Mouse (Mus musculus) neural tube, embryonic 15.5 days (tissue): Measurements from ENCODE around the gene Tpgs1. TPM values are rescaled to one million over a fixed set of nuclear protein-coding genes. Genes with fewer than 3 reads are reported as not detected.
A peak's percentile ranks its signal among the peaks of the same experiment; 100 is the strongest.
"Not testable (repeated sequence)": the region's sequence is repeated elsewhere in the genome, so short reads cannot be mapped to it uniquely, and the experiment has no call there.

Experiments used
- ATAC-seq: fragments of 200-750 bp; cut with Nextera tagmentation; 2 replicates; pipeline ENCODE4 v1.8.0; 2017; ENCODE audit warnings: mild to moderate bottlenecking, moderate TSS enrichment, moderate library complexity; ENCODE audit not compliant: low FRiP score
- H3K27ac ChIP-seq: fragments of 300-500 bp; sonication (generic); replicated peaks from 2 replicates; pipeline ENCODE4 v1.5.1; 2015; ENCODE audit warnings: mild to moderate bottlenecking, inconsistent platforms
- H3K27me3 ChIP-seq: fragments of 300-500 bp; sonication (generic); replicated peaks from 2 replicates; pipeline ENCODE4 v1.6.1; 2015; ENCODE audit warnings: inconsistent platforms
- H3K36me3 ChIP-seq: fragments of 300-500 bp; sonication (generic); 2 replicates; pipeline ENCODE4 v1.6.1; 2015; ENCODE audit warnings: inconsistent platforms
- H3K4me1 ChIP-seq: fragments of 300-500 bp; sonication (generic); 2 replicates; pipeline ENCODE4 v1.6.1; 2015; ENCODE audit warnings: inconsistent platforms
- H3K4me2 ChIP-seq: fragments of 300-500 bp; sonication (generic); 2 replicates; pipeline ENCODE4 v1.6.1; 2015; ENCODE audit warnings: inconsistent platforms, mild to moderate bottlenecking, moderate library complexity
- H3K4me3 ChIP-seq: fragments of 300-500 bp; sonication (generic); replicated peaks from 2 replicates; pipeline ENCODE4 v1.5.1; 2015; ENCODE audit warnings: mild to moderate bottlenecking, inconsistent platforms
- H3K9ac ChIP-seq: fragments of 300-500 bp; sonication (generic); replicated peaks from 2 replicates; pipeline ENCODE4 v1.6.1; 2015; ENCODE audit warnings: mild to moderate bottlenecking, inconsistent platforms
- H3K9me3 ChIP-seq: fragments of 300-500 bp; sonication (generic); replicated peaks from 2 replicates; pipeline ENCODE4 v1.6.1; 2016; ENCODE audit warnings: inconsistent platforms
- WGBS: fragments of 180-500 bp; shearing (Covaris S2); methylation state at CpG from one replicate; pipeline ENCODE4 v1.1.7; 2015; ENCODE audit warnings: mixed read lengths; 5-methylcytosine and 5-hydroxymethylcytosine counted together
- polyA plus RNA-seq: library from polyadenylated mRNA; unstranded; fragments of >200 nt; fragmentation: Nextera tagmentation; extraction: Ambion mirVana; gene quantifications from 2 replicates; pipeline ENCODE4 v1.2.1, GENCODE M21; 2015

Tpgs1 gene
- polyA plus RNA-seq, 1 experiment from 2014 or later, result 115 TPM

GRCm38 (mm10) chr10:79695231-79696128, 26.3 kb downstream of the Tpgs1 start:
- ATAC-seq, result no peak; the same call in 1 of the 2 replicates
- Histone ChIP-seq H3K9me3 (no peaks in the 10 kb centered on the region), H3K4me2 (no peak overlapping the region), H3K27me3 (no peaks in the 10 kb centered on the region), H3K4me1 (peaks cover 15% of the 10 kb centered on the region; the same call in 1 of the 2 replicates), H3K4me3 (no peak overlapping the region), H3K9ac (no peak overlapping the region), H3K27ac (peak overlapping the region; percentile 51), H3K36me3 (no peaks in the 10 kb centered on the region)
- 65% methylated on average over 13 of the region's 13 CpGs for WGBS

- H3K9ac ChIP-seq, result no peak overlapping the region; the same call in 1 of the 2 replicates
- no peak overlapping the region for H3K4me3 ChIP-seq
- peaks cover 17% of the 10 kb centered on the region; the same call in 1 of the 2 replicates for H3K4me1 ChIP-seq
- H3K27me3 ChIP-seq, result no peaks in the 10 kb centered on the region
- H3K27ac ChIP-seq, result peak overlapping the region; percentile 51
- H3K36me3 ChIP-seq, result no peaks in the 10 kb centered on the region
- H3K4me2 ChIP-seq, result no peak overlapping the region
- ATAC-seq, result no peak
- H3K9me3 ChIP-seq, result no peaks in the 10 kb centered on the region
- WGBS, result 67% methylated on average over 9 of the region's 9 CpGs
Observed at GRCm38 (mm10) chr10:79696129-79696651, 27.0 kb downstream of the Tpgs1 start.

GRCm38 (mm10) chr10:79697916-79698315, 28.7 kb downstream of the Tpgs1 start:
- H3K9me3 ChIP-seq, result no peaks in the 10 kb centered on the region
- no peaks in the 10 kb centered on the region for H3K36me3 ChIP-seq
- peaks cover 17% of the 10 kb centered on the region; the same call in 1 of the 2 replicates for H3K4me1 ChIP-seq
- no peak overlapping the region for H3K9ac ChIP-seq
- no peak overlapping the region for H3K4me2 ChIP-seq
- WGBS, result 72% methylated on average over 6 of the region's 6 CpGs
- no peak overlapping the region for H3K4me3 ChIP-seq
- H3K27ac ChIP-seq, result no peak overlapping the region
- H3K27me3 ChIP-seq, result no peaks in the 10 kb centered on the region
- no peak for ATAC-seq

GRCm38 (mm10) chr10:79698459-79698858, 29.3 kb downstream of the Tpgs1 start:
- Histone ChIP-seq H3K27ac (no peak overlapping the region), H3K4me3 (no peak overlapping the region), H3K4me1 (peaks cover 17% of the 10 kb centered on the region; the same call in 1 of the 2 replicates), H3K36me3 (no peaks in the 10 kb centered on the region), H3K27me3 (no peaks in the 10 kb centered on the region), H3K9me3 (no peaks in the 10 kb centered on the region), H3K4me2 (no peak overlapping the region), H3K9ac (no peak overlapping the region)
- ATAC-seq, result no peak
- WGBS, result 94% methylated on average over 6 of the region's 6 CpGs

GRCm38 (mm10) chr10:79700676-79701075, 31.5 kb downstream of the Tpgs1 start:
- 56% methylated on average over 7 of the region's 7 CpGs for WGBS
- Histone ChIP-seq H3K9me3 (no peaks in the 10 kb centered on the region), H3K9ac (no peak overlapping the region), H3K36me3 (no peaks in the 10 kb centered on the region), H3K4me1 (peaks cover 17% of the 10 kb centered on the region), H3K4me3 (no peak overlapping the region), H3K4me2 (no peak overlapping the region), H3K27me3 (no peaks in the 10 kb centered on the region), H3K27ac (0 out of 2 replicates have a peak overlapping the region, but pooled peaks have one; percentile 30)
- ATAC-seq, result no peak

- Histone ChIP-seq H3K4me1 (peaks cover 21% of the 10 kb centered on the region), H3K9ac (no peak overlapping the region), H3K4me2 (no peak overlapping the region), H3K27ac (0 out of 2 replicates have a peak overlapping the region, but pooled peaks have one; percentile 30), H3K36me3 (no peaks in the 10 kb centered on the region), H3K9me3 (no peaks in the 10 kb centered on the region), H3K27me3 (no peaks in the 10 kb centered on the region), H3K4me3 (no peak overlapping the region)
- no peak for ATAC-seq
- 65% methylated on average over 10 of the region's 10 CpGs for WGBS
Observed at GRCm38 (mm10) chr10:79701443-79702129, 32.4 kb downstream of the Tpgs1 start.

- not testable (repeated sequence) for H3K27ac ChIP-seq, H3K4me3 ChIP-seq, H3K36me3 ChIP-seq, ATAC-seq, H3K4me2 ChIP-seq, H3K9me3 ChIP-seq, H3K27me3 ChIP-seq, H3K9ac ChIP-seq
- WGBS, result 86% methylated on average over 4 of the region's 4 CpGs
- peaks cover 35% of the 10 kb centered on the region for H3K4me1 ChIP-seq
Observed at GRCm38 (mm10) chr10:79702970-79703369, 33.8 kb downstream of the Tpgs1 start.

GRCm38 (mm10) chr10:79703541-79703940, 34.4 kb downstream of the Tpgs1 start:
- peaks cover 40% of the 10 kb centered on the region for H3K4me1 ChIP-seq
- H3K9me3 ChIP-seq, result no peaks in the 10 kb centered on the region
- H3K9ac ChIP-seq, result peak overlapping the region; percentile 85
- H3K27ac ChIP-seq, result peak overlapping the region; percentile 77
- peak overlapping the region; percentile 72 for H3K4me3 ChIP-seq
- no peaks in the 10 kb centered on the region for H3K36me3 ChIP-seq
- peak overlapping the region; percentile 85 for H3K4me2 ChIP-seq
- no peaks in the 10 kb centered on the region for H3K27me3 ChIP-seq
- WGBS, result 77% methylated on average over 10 of the region's 10 CpGs
- no peak for ATAC-seq

GRCm38 (mm10) chr10:79704065-79704969, 35.1 kb downstream of the Tpgs1 start, which contains the start of gene Bsg:
Gene Bsg, plus strand, starts transcription at chr10:79704491.
- H3K4me2 ChIP-seq, result peak within 1 kb of the TSS; percentile 85
- peak within 1 kb of the TSS; percentile 90 for H3K27ac ChIP-seq
- peak within 1 kb of the TSS; percentile 85 for H3K9ac ChIP-seq
- H3K36me3 ChIP-seq, result peaks cover 6% of the 10 kb centered on the region; the same call in 1 of the 2 replicates
- under 1% methylated on average over 60 of the region's 65 CpGs for WGBS
- H3K4me1 ChIP-seq, result peaks cover 48% of the 10 kb centered on the region
- no peaks in the 10 kb centered on the region for H3K27me3 ChIP-seq
- ATAC-seq, result peak; percentile 95
- peak within 1 kb of the TSS; percentile 72 for H3K4me3 ChIP-seq
- H3K9me3 ChIP-seq, result no peaks in the 10 kb centered on the region

GRCm38 (mm10) chr10:79704970-79705360, 35.8 kb downstream of the Tpgs1 start:
- 7% methylated on average over 10 of the region's 10 CpGs for whole genome bisulfite sequencing
- Histone ChIP-seq H3K27ac (peak overlapping the region; percentile 90), H3K4me3 (peak overlapping the region; percentile 72), H3K27me3 (no peaks in the 10 kb centered on the region), H3K36me3 (peaks cover 12% of the 10 kb centered on the region), H3K4me2 (peak overlapping the region; percentile 85), H3K9ac (peak overlapping the region; percentile 85), H3K9me3 (no peaks in the 10 kb centered on the region), H3K4me1 (peaks cover 53% of the 10 kb centered on the region)
- ATAC-seq, result no peak

GRCm38 (mm10) chr10:79705951-79706350, 36.8 kb downstream of the Tpgs1 start:
- Histone ChIP-seq H3K27me3 (no peaks in the 10 kb centered on the region), H3K9me3 (no peaks in the 10 kb centered on the region), H3K9ac (peak overlapping the region; percentile 85), H3K4me1 (peaks cover 51% of the 10 kb centered on the region), H3K27ac (no peak overlapping the region), H3K36me3 (peaks cover 22% of the 10 kb centered on the region), H3K4me3 (peak overlapping the region; percentile 72), H3K4me2 (peak overlapping the region; percentile 85)
- ATAC-seq, result no peak
- 84% methylated on average over 5 of the region's 5 CpGs for WGBS
